Mouse (Mus musculus): Measurements from ENCODE around the gene H2-Q10.

H2-Q10 gene

DNA sequence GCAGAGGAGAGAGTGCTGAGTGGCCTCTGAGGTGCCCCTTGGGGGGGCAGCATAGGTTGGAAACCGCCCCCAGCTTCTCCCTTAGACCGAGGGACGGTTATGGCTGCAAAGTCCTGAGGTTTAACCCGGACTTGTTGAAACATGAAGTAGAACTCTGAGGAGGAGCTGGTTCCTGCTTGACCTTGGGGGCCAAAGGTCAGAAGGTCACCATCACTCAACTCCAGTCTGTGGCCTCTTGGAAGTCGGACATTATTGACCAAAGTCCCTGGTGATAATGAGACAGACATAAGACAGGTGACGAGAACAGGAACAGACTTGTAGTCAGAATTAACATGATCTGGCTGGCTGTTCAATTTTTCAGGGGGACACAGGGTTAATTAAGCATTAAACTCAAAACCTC is 44.9 kb downstream of the H2-Q10 start:
- no peak for DNase-seq (ENCODE audit: low spot score in 2 of 2)

- no peak for DNase-seq (ENCODE audit: low spot score in 2 of 2)
Observed at GRCm38 (mm10) chr17:35515911-35516640, 46.2 kb downstream of the H2-Q10 start.

DNA sequence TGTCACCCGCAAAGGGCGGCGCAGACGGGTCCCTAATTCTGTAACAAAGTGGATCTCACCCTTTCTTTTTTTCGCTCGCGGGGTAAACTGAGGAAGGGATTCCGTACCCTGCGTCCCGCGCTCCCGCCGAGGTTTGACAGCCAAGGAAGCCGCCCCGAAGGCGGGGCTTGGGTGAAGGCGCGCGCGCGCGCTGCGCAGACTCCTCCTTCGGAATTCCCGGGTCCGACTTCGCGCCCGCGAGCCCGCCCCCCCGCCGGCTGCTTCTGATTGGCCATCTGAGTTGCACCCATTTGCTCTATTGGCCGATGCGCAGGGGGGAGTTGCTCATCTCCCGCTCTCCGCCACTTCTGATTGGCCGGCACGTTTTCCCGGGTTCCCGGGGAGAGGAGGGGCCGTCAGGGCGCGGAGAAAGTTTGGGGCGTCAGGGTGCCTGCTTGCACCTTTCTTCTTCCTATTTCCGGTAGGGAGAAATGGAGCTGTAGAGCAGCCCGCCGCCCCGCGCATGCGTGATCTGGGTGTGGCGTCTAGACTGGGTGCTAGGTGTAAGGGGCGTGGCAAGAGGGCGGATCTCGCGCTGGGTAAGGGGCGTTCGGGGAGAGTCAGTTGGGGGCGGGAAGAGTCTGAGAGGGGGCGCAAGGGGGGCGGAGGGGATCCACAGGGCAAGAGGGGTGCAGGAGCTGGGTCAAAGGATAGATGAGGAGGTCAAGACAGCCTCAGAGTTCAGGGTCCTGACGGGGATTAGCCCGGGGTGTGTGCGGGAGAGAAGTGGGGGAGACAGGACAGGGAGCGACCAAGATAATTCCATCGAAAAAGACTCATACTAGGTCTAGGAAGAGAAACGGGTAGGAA is 47.0 kb downstream of the H2-Q10 start, which contains the start of the genes Tcf19 and Cchcr1:
Gene Tcf19, minus strand, starts transcription at position 173 of the 849 bp plus-strand sequence.
Gene Cchcr1, plus strand, starts transcription at position 449 of the 849 bp plus-strand sequence.
- DNase-seq (ENCODE audit: low spot score in 2 of 2): peak; percentile 93 to 94

- no peak for DNase-seq (ENCODE audit: low spot score in 2 of 2)
Observed at GRCm38 (mm10) chr17:35517526-35517925, 47.6 kb downstream of the H2-Q10 start.

Data from frontal cortex, postnatal 14 days (tissue).